Mouse (Mus musculus) lung, postnatal 0 days (tissue): ENCODE results near the gene Dzip1.

ENCODE experiments used
- CTCF ChIP-seq: IDR thresholded peaks from 2 replicates; pipeline ENCODE4 v1.5.1; 2016; ENCODE audit warnings: antibody characterized with exemption, mild to moderate bottlenecking
- EP300 ChIP-seq: IDR thresholded peaks from 2 replicates; pipeline ENCODE4 v1.6.1; 2016; ENCODE audit warnings: antibody characterized with exemption, mild to moderate bottlenecking, control low read depth

- TF ChIP-seq CTCF (peak; percentile 43), EP300 (no peak)
These were observed 25.3 kb downstream of the Dzip1 start for GRCm38 (mm10) chr14:118899940-118900339.
